Mouse (Mus musculus) left cerebral cortex, postnatal 10 days (tissue): ENCODE data around the gene Serpine1. TPM values are rescaled to one million over a fixed set of nuclear protein-coding genes. Genes with fewer than 3 reads are reported as not detected.
"Not testable (repeated sequence)": the region's sequence is repeated elsewhere in the genome, so short reads cannot be mapped to it uniquely, and the experiment has no call there.

Experiments used
- DNase-seq, 2 experiments: peaks; one replicate each; pipeline ENCODE4 v3.0.0; 2021 to 2022; ENCODE audit warnings: low spot score in 2 of 2, mixed read lengths in 1 of 2; ENCODE audit errors: extremely low spot score in 1 of 2
- intact Hi-C: fragments of 180-260 bp; cut with DNase I; formaldehyde crosslinking; loops from one replicate; pipeline ENCODE4 v1.15.1; 2025
- total RNA-seq, 2 experiments: library from RNA; stranded (reverse); gene quantifications; 2 replicates each; pipeline ENCODE4 v1.2.3; 2021

Gene Serpine1
- under 1 TPM; 0.71 to 0.97 TPM for total RNA-seq

GRCm38 (mm10) chr5:137072079-137072960 lies at the start of gene Serpine1:
TSS of gene Serpine1 (minus strand) at chr5:137072268.
- intact Hi-C loops: no loop called here
- DNase-seq: peak; percentile 31 to 83

- intact Hi-C loops: no loop called here
- DNase-seq: no peak
Measured at GRCm38 (mm10) chr5:137121280-137121679, 49.2 kb upstream of the Serpine1 start.

- DNase-seq: no peak
Measured at GRCm38 (mm10) chr5:137118878-137119277, 46.8 kb upstream of the Serpine1 start.

GRCm38 (mm10) chr5:137117994-137118393 lies 45.9 kb upstream of the Serpine1 start:
- intact Hi-C loops, DNase-seq: not testable (repeated sequence)

More at GRCm38 (mm10) chr5:137118878-137119277, 46.8 kb upstream of the Serpine1 start:
- intact Hi-C loops: no loop called here

- no peak for DNase-seq
- intact Hi-C loops: no loop called here
Measured at GRCm38 (mm10) chr5:137116987-137117386, 44.9 kb upstream of the Serpine1 start.

- intact Hi-C loops: no loop called here
- peak in 1 of 2 experiments; percentile 79 for DNase-seq
Measured at GRCm38 (mm10) chr5:137115866-137116847, 44.1 kb upstream of the Serpine1 start, which contains the start of gene Trim56. TSS of gene Trim56 (minus strand) at chr5:137116209.

- intact Hi-C loops: loop anchor here (5.0 kb wide), 1 partner anchor 183 kb away; no protein-coding TSS in a partner anchor
- no peak for DNase-seq
Measured at GRCm38 (mm10) chr5:137114891-137115561, 43.0 kb upstream of the Serpine1 start.

GRCm38 (mm10) chr5:137111542-137112408 lies 39.7 kb upstream of the Serpine1 start:
- no peak for DNase-seq
- intact Hi-C loops: loop anchor here (5.0 kb wide), 1 partner anchor 179 kb away; no protein-coding TSS in a partner anchor

- intact Hi-C loops: loop anchor here (5.0 kb wide), 1 partner anchor 179 kb away; no protein-coding TSS in a partner anchor
- no peak for DNase-seq
Measured at GRCm38 (mm10) chr5:137110863-137111262, 38.8 kb upstream of the Serpine1 start.

- intact Hi-C loops: loop anchor here (5.0 kb wide), 1 partner anchor 178 kb away; no protein-coding TSS in a partner anchor
- no peak for DNase-seq
Measured at GRCm38 (mm10) chr5:137109941-137110593, 38.0 kb upstream of the Serpine1 start.

- no peak for DNase-seq
- intact Hi-C loops: no loop called here
Measured at GRCm38 (mm10) chr5:137108111-137108510, 36.0 kb upstream of the Serpine1 start.

- no peak for DNase-seq
- intact Hi-C loops: loop anchor here (2.0 kb wide), 1 partner anchor 83 kb away; no protein-coding TSS in a partner anchor
Measured at GRCm38 (mm10) chr5:137107670-137108069, 35.6 kb upstream of the Serpine1 start.

- peak; percentile 81 to 82 for DNase-seq
- intact Hi-C loops: loop anchor here (2.0 kb wide), 1 partner anchor 82 kb away; no protein-coding TSS in a partner anchor
Measured at GRCm38 (mm10) chr5:137107024-137107423, 35.0 kb upstream of the Serpine1 start.

- intact Hi-C loops: loop anchor here (2.0 kb wide), 1 partner anchor 82 kb away; no protein-coding TSS in a partner anchor
- no peak for DNase-seq
Measured at GRCm38 (mm10) chr5:137106434-137106833, 34.4 kb upstream of the Serpine1 start.

- no peak for DNase-seq
- intact Hi-C loops: loop anchor here (5.0 kb wide), 2 partner anchors 42 to 57 kb away; partner anchors contain the start of gene Ap1s1
Measured at GRCm38 (mm10) chr5:137103969-137104368, 31.9 kb upstream of the Serpine1 start.
